Mouse (Mus musculus) heart, postnatal 36 days (tissue): ENCODE measurements around the gene Erich3. TPM values are rescaled to one million over a fixed set of nuclear protein-coding genes. Genes with fewer than 3 reads are reported as not detected.

Experiments used
- total RNA-seq, 2 experiments: library from RNA; stranded (reverse); gene quantifications; 2 replicates each; pipeline ENCODE4 v1.2.3; 2021

Gene Erich3
- total RNA-seq, 2 experiments from 2014 or later: 0.03 to 0.08 TPM

Other genes starting within 250 kb of the Erich3 start
- gene Cryz, start 67.1 kb upstream of the Erich3 start, total RNA-seq: 10 to 100 TPM; 17.5 to 18.2 TPM
- gene Tyw3, start 66.8 kb upstream of the Erich3 start, total RNA-seq: 1 to 10 TPM; 3.4 to 4.8 TPM